Mouse (Mus musculus): ENCODE data around the gene Txnrd2. TPM values are rescaled to one million over a fixed set of nuclear protein-coding genes. Genes with fewer than 3 reads are reported as not detected.

The Txnrd2 gene
- polyA plus RNA-seq, 1 experiment from 2014 or later = 34.7 TPM

GRCm38 (mm10) chr16:18497865-18498515, 71.8 kb downstream of the Txnrd2 start:
- WGBS = 17% methylated on average over 6 of the region's 6 CpGs
- 0 out of 2 replicates have a peak, but pooled peaks have one; percentile 2 for ATAC-seq (ENCODE audit: insufficient number of reproducible peaks, insufficient read depth, low FRiP score, low read depth)
- H3K4me3 ChIP-seq (ENCODE audit: control insufficient read depth in 1 of 2, insufficient read depth in 1 of 2, low read depth in 1 of 2, low read length in 2 of 2) = peak overlapping the region; percentile 70 to 76

GRCm38 (mm10) chr16:18498558-18498990, 72.4 kb downstream of the Txnrd2 start, which contains the start of the genes Gnb1l and Rtl10:
Gene Gnb1l (plus strand): TSS chr16:18498713.
Gene Rtl10 (plus strand): TSS chr16:18498901.
- H3K9ac ChIP-seq (ENCODE audit: low read length) = peak within 1 kb of the TSS; percentile 90
- H3K4me3 ChIP-seq (ENCODE audit: control insufficient read depth in 1 of 2, insufficient read depth in 1 of 2, low read depth in 1 of 2, low read length in 2 of 2) = peak within 1 kb of the TSS; percentile 70 to 76
- ATAC-seq (ENCODE audit: insufficient number of reproducible peaks, insufficient read depth, low FRiP score, low read depth) = peak; percentile 93
- peak within 1 kb of the TSS; percentile 95 for H3K4me2 ChIP-seq (ENCODE audit: low read length)
- no peaks in the 10 kb centered on the region for H3K27me3 ChIP-seq (ENCODE audit: control insufficient read depth, insufficient read depth, low read length)
- H3K36me3 ChIP-seq (ENCODE audit: control insufficient read depth, insufficient read depth, low read length) = peaks cover 13% of the 10 kb centered on the region
- peaks cover 10% of the 10 kb centered on the region in 2 experiments for H3K4me1 ChIP-seq (ENCODE audit: control insufficient read depth in 2 of 2, insufficient read depth in 2 of 2, low read length in 2 of 2)
- H3K27ac ChIP-seq (replicated peaks in 1 of 2; ENCODE audit: control insufficient read depth in 1 of 2, insufficient read depth in 1 of 2, low read depth in 2 of 2, low read length in 2 of 2) = peak within 1 kb of the TSS; percentile 51 to 84
- no peaks in the 10 kb centered on the region; the same call in 1 of the 2 replicates for H3K9me3 ChIP-seq (ENCODE audit: control insufficient read depth, low read length)
- under 1% methylated on average over 51 of the region's 51 CpGs for WGBS

More at GRCm38 (mm10) chr16:18497865-18498515, 71.8 kb downstream of the Txnrd2 start:
- H3K4me2 ChIP-seq (ENCODE audit: low read length) = peak overlapping the region; percentile 95
- H3K27ac ChIP-seq (replicated peaks in 1 of 2; ENCODE audit: control insufficient read depth in 1 of 2, insufficient read depth in 1 of 2, low read depth in 2 of 2, low read length in 2 of 2) = peak overlapping the region; percentile 51 to 84
- no peaks in the 10 kb centered on the region; the same call in 1 of the 2 replicates for H3K9me3 ChIP-seq (ENCODE audit: control insufficient read depth, low read length)
- H3K36me3 ChIP-seq (ENCODE audit: control insufficient read depth, insufficient read depth, low read length) = peaks cover 13% of the 10 kb centered on the region
- H3K4me1 ChIP-seq (ENCODE audit: control insufficient read depth in 2 of 2, insufficient read depth in 2 of 2, low read length in 2 of 2) = peaks cover 10% of the 10 kb centered on the region in 2 experiments
- H3K9ac ChIP-seq (ENCODE audit: low read length) = peak overlapping the region; percentile 90
- no peaks in the 10 kb centered on the region for H3K27me3 ChIP-seq (ENCODE audit: control insufficient read depth, insufficient read depth, low read length)

- 0 out of 2 replicates have a peak, but pooled peaks have one; percentile 27 for ATAC-seq (ENCODE audit: insufficient number of reproducible peaks, insufficient read depth, low FRiP score, low read depth)
- no peaks in the 10 kb centered on the region for H3K27me3 ChIP-seq (ENCODE audit: control insufficient read depth, insufficient read depth, low read length)
- H3K4me3 ChIP-seq (ENCODE audit: control insufficient read depth in 1 of 2, insufficient read depth in 1 of 2, low read depth in 1 of 2, low read length in 2 of 2) = peak overlapping the region; percentile 70 to 76
- peak overlapping the region; percentile 95 for H3K4me2 ChIP-seq (ENCODE audit: low read length)
- peaks cover 13% of the 10 kb centered on the region for H3K36me3 ChIP-seq (ENCODE audit: control insufficient read depth, insufficient read depth, low read length)
- peak overlapping the region; percentile 90 for H3K9ac ChIP-seq (ENCODE audit: low read length)
- H3K9me3 ChIP-seq (ENCODE audit: control insufficient read depth, low read length) = no peaks in the 10 kb centered on the region; the same call in 1 of the 2 replicates
- under 1% methylated on average over 24 of the region's 24 CpGs for WGBS
- H3K4me1 ChIP-seq (ENCODE audit: control insufficient read depth in 2 of 2, insufficient read depth in 2 of 2, low read length in 2 of 2) = peaks cover 10% of the 10 kb centered on the region in 2 experiments
- peak overlapping the region in 1 of 2 experiments; percentile 84; a peak in 2 of 4 replicates for H3K27ac ChIP-seq (replicated peaks in 1 of 2; ENCODE audit: control insufficient read depth in 1 of 2, insufficient read depth in 1 of 2, low read depth in 2 of 2, low read length in 2 of 2)
Measured at GRCm38 (mm10) chr16:18498996-18499395, 72.8 kb downstream of the Txnrd2 start.

- H3K27ac ChIP-seq (replicated peaks in 1 of 2; ENCODE audit: control insufficient read depth in 1 of 2, insufficient read depth in 1 of 2, low read depth in 2 of 2, low read length in 2 of 2) = no peak overlapping the region
- no peak for ATAC-seq (ENCODE audit: insufficient number of reproducible peaks, insufficient read depth, low FRiP score, low read depth)
- peaks cover 10% of the 10 kb centered on the region in 2 experiments for H3K4me1 ChIP-seq (ENCODE audit: control insufficient read depth in 2 of 2, insufficient read depth in 2 of 2, low read length in 2 of 2)
- H3K36me3 ChIP-seq (ENCODE audit: control insufficient read depth, insufficient read depth, low read length) = peaks cover 13% of the 10 kb centered on the region
- no peak overlapping the region for H3K4me2 ChIP-seq (ENCODE audit: low read length)
- H3K9me3 ChIP-seq (ENCODE audit: control insufficient read depth, low read length) = no peaks in the 10 kb centered on the region
- no peak overlapping the region for H3K4me3 ChIP-seq (ENCODE audit: control insufficient read depth in 1 of 2, insufficient read depth in 1 of 2, low read depth in 1 of 2, low read length in 2 of 2)
- H3K27me3 ChIP-seq (ENCODE audit: control insufficient read depth, insufficient read depth, low read length) = no peaks in the 10 kb centered on the region
- H3K9ac ChIP-seq (ENCODE audit: low read length) = no peak overlapping the region
- WGBS = 89% methylated on average over 6 of the region's 6 CpGs
Measured at GRCm38 (mm10) chr16:18501531-18501930, 75.3 kb downstream of the Txnrd2 start.

DNA sequence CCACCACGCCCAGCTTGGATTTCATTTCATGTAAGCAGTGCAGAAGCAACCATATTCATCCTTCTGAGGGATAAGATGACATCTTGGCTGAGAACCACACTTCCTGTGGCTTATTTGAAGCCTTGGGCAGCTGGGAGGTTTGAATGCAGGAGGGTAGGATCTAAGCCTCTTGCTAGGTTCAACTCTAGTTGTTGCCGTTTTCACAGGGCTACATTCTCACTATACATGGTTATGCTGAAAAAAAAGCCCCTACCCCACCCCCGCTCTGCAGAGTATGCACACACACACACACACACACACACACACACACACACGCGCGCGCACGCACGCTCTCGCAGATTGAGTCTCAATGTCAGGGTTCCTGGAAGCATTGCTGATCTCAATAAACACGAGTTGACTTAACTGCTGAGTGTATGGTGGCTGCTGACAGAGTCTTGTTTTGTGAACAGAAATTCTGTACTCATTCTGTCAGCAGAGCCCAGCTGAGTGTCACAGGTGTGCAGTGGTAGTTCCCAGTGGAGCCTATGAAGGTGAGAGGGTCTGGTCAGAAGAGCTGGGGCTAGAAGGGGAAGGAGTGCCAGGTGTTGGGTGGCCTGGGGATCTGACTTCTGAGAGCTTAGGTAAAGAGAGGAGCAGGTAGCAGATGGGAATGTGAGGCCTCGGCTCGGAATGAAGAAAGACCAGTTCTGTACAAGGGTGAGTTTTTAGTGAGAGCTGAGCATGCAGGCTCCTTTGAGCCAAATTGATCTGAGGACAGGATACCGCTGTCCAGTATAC, 77.6 kb downstream of the Txnrd2 start:
- Histone ChIP-seq H3K9ac (ENCODE audit: low read length) (no peak overlapping the region), H3K4me3 (ENCODE audit: control insufficient read depth in 1 of 2, insufficient read depth in 1 of 2, low read depth in 1 of 2, low read length in 2 of 2) (no peak overlapping the region), H3K27ac (replicated peaks in 1 of 2; ENCODE audit: control insufficient read depth in 1 of 2, insufficient read depth in 1 of 2, low read depth in 2 of 2, low read length in 2 of 2) (no peak overlapping the region), H3K27me3 (ENCODE audit: control insufficient read depth, insufficient read depth, low read length) (no peaks in the 10 kb centered on the region), H3K9me3 (ENCODE audit: control insufficient read depth, low read length) (no peaks in the 10 kb centered on the region), H3K4me2 (ENCODE audit: low read length) (no peak overlapping the region), H3K4me1 (ENCODE audit: control insufficient read depth in 2 of 2, insufficient read depth in 2 of 2, low read length in 2 of 2) (peaks cover 6 to 7% of the 10 kb centered on the region in 2 experiments), H3K36me3 (ENCODE audit: control insufficient read depth, insufficient read depth, low read length) (peaks cover 13% of the 10 kb centered on the region)
- ATAC-seq (ENCODE audit: insufficient number of reproducible peaks, insufficient read depth, low FRiP score, low read depth) = no peak
- WGBS = 94% methylated on average over 14 of the region's 14 CpGs

- Histone ChIP-seq H3K9ac (ENCODE audit: low read length) (no peak overlapping the region), H3K4me2 (ENCODE audit: low read length) (no peak overlapping the region), H3K4me3 (ENCODE audit: control insufficient read depth in 1 of 2, insufficient read depth in 1 of 2, low read depth in 1 of 2, low read length in 2 of 2) (no peak overlapping the region), H3K27me3 (ENCODE audit: control insufficient read depth, insufficient read depth, low read length) (no peaks in the 10 kb centered on the region; the same call in 1 of the 2 replicates), H3K9me3 (ENCODE audit: control insufficient read depth, low read length) (no peaks in the 10 kb centered on the region), H3K4me1 (ENCODE audit: control insufficient read depth in 2 of 2, insufficient read depth in 2 of 2, low read length in 2 of 2) (peaks cover 0 to 3% of the 10 kb centered on the region in 2 experiments; a peak in 1 of 4 replicates), H3K36me3 (ENCODE audit: control insufficient read depth, insufficient read depth, low read length) (peaks cover 3% of the 10 kb centered on the region), H3K27ac (replicated peaks in 1 of 2; ENCODE audit: control insufficient read depth in 1 of 2, insufficient read depth in 1 of 2, low read depth in 2 of 2, low read length in 2 of 2) (no peak overlapping the region)
- WGBS = 91% methylated on average over 3 of the region's 3 CpGs
- ATAC-seq (ENCODE audit: insufficient number of reproducible peaks, insufficient read depth, low FRiP score, low read depth) = no peak
Measured at GRCm38 (mm10) chr16:18506524-18507199, 80.5 kb downstream of the Txnrd2 start.

DNA sequence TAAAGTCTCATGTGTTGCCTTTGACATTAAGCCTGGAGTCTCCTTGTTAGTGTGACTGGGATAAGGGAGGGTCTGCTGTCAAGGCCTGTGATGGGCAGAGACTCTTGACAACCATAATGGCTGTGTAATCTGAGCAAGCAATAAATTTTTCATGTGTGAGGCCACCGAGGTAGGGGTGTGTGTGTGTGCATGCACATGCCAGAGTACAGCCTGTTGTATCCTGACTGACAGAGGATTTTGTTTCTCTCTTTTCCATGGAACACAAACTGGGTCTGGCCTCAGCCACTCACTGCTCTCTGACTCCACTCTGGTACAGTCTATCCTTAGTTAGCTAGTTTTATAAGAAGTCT, 81.0 kb downstream of the Txnrd2 start:
- Histone ChIP-seq H3K27ac (replicated peaks in 1 of 2; ENCODE audit: control insufficient read depth in 1 of 2, insufficient read depth in 1 of 2, low read depth in 2 of 2, low read length in 2 of 2) (no peak overlapping the region), H3K36me3 (ENCODE audit: control insufficient read depth, insufficient read depth, low read length) (no peaks in the 10 kb centered on the region), H3K27me3 (ENCODE audit: control insufficient read depth, insufficient read depth, low read length) (no peaks in the 10 kb centered on the region; the same call in 1 of the 2 replicates), H3K9ac (ENCODE audit: low read length) (no peak overlapping the region), H3K4me1 (ENCODE audit: control insufficient read depth in 2 of 2, insufficient read depth in 2 of 2, low read length in 2 of 2) (peaks cover 0 to 3% of the 10 kb centered on the region in 2 experiments; a peak in 1 of 4 replicates), H3K4me3 (ENCODE audit: control insufficient read depth in 1 of 2, insufficient read depth in 1 of 2, low read depth in 1 of 2, low read length in 2 of 2) (no peak overlapping the region), H3K4me2 (ENCODE audit: low read length) (no peak overlapping the region), H3K9me3 (ENCODE audit: control insufficient read depth, low read length) (no peaks in the 10 kb centered on the region)
- no peak for ATAC-seq (ENCODE audit: insufficient number of reproducible peaks, insufficient read depth, low FRiP score, low read depth)
- 46% methylated on average over 1 of the region's 1 CpGs for WGBS
